Mouse (Mus musculus) intestine, embryonic 16.5 days (tissue): ENCODE measurements around the gene Tbc1d16. TPM values are rescaled to one million over a fixed set of nuclear protein-coding genes. Genes with fewer than 3 reads are reported as not detected.
A peak's percentile ranks its signal among the peaks of the same experiment; 100 is the strongest.

ENCODE experiments used
- ATAC-seq: fragments of 200-750 bp; cut with Nextera tagmentation; 2 replicates; pipeline ENCODE4 v1.8.0; 2017; ENCODE audit warnings: moderate TSS enrichment, moderate library complexity
- H3K27ac ChIP-seq: fragments of 300-500 bp; sonication (generic); 2 replicates; pipeline ENCODE4 v1.5.1; 2014; ENCODE audit warnings: mild to moderate bottlenecking, low read length
- H3K27me3 ChIP-seq: fragments of 300-500 bp; sonication (generic); replicated peaks from 2 replicates; pipeline ENCODE4 v1.6.1; 2014; ENCODE audit warnings: low read length, control low read depth, mixed read lengths; ENCODE audit not compliant: control insufficient read depth, insufficient read depth
- H3K36me3 ChIP-seq: fragments of 300-500 bp; sonication (generic); 2 replicates; pipeline ENCODE4 v1.6.1; 2014; ENCODE audit warnings: low read length, control low read depth; ENCODE audit not compliant: control insufficient read depth, insufficient read depth
- H3K4me1 ChIP-seq: fragments of 300-500 bp; sonication (generic); 2 replicates; pipeline ENCODE4 v1.6.1; 2014; ENCODE audit warnings: low read length, control low read depth, mixed read lengths; ENCODE audit not compliant: control insufficient read depth, insufficient read depth
- H3K4me2 ChIP-seq: fragments of 300-500 bp; sonication (generic); 2 replicates; pipeline ENCODE4 v1.6.1; 2014; ENCODE audit warnings: low read depth, low read length, control low read depth
- H3K4me3 ChIP-seq: fragments of 300-500 bp; sonication (generic); 2 replicates; pipeline ENCODE4 v1.5.1; 2014; ENCODE audit warnings: mild to moderate bottlenecking, low read length
- H3K9ac ChIP-seq: fragments of 300-500 bp; sonication (generic); 2 replicates; pipeline ENCODE4 v1.6.1; 2014; ENCODE audit warnings: low read depth, low read length
- H3K9me3 ChIP-seq: fragments of 300-500 bp; sonication (generic); 2 replicates; pipeline ENCODE4 v1.6.1; 2016; ENCODE audit warnings: low read length, control low read depth; ENCODE audit not compliant: control insufficient read depth
- WGBS: fragments of 180-500 bp; shearing (Covaris S2); extraction: QIAGEN DNeasy Blood & Tissue Kit; methylation state at CpG from one replicate; pipeline ENCODE4 v1.1.7; 2014; 5-methylcytosine and 5-hydroxymethylcytosine counted together
- polyA plus RNA-seq: library from polyadenylated mRNA; unstranded; fragments of >200 nt; fragmentation: Nextera tagmentation; extraction: Ambion mirVana; gene quantifications from 2 replicates; pipeline ENCODE4 v1.2.1, GENCODE M21; 2015

Gene Tbc1d16
- polyA plus RNA-seq, 1 experiment from 2014 or later, result 12.7 TPM

GRCm38 (mm10) chr11:119123522-119124319 lies 104.6 kb downstream of the Tbc1d16 start:
- Histone ChIP-seq H3K4me2 (no peak overlapping the region), H3K9me3 (no peaks in the 10 kb centered on the region), H3K36me3 (no peaks in the 10 kb centered on the region), H3K27ac (no peak overlapping the region), H3K9ac (no peak overlapping the region), H3K4me3 (no peak overlapping the region), H3K27me3 (no peaks in the 10 kb centered on the region), H3K4me1 (peaks cover 32% of the 10 kb centered on the region)
- 68% methylated on average over 5 of the region's 5 CpGs for WGBS
- ATAC-seq, result 0 out of 2 replicates have a peak, but pooled peaks have one; percentile 42

- Histone ChIP-seq H3K9ac (no peak overlapping the region), H3K4me2 (no peak overlapping the region), H3K27ac (no peak overlapping the region), H3K4me3 (no peak overlapping the region), H3K9me3 (no peaks in the 10 kb centered on the region), H3K4me1 (peaks cover 20% of the 10 kb centered on the region), H3K27me3 (no peaks in the 10 kb centered on the region), H3K36me3 (no peaks in the 10 kb centered on the region)
- WGBS, result 75% methylated on average over 5 of the region's 5 CpGs
- ATAC-seq, result no peak
Observed at GRCm38 (mm10) chr11:119122396-119122795, 105.9 kb downstream of the Tbc1d16 start.

GRCm38 (mm10) chr11:119118905-119119304 lies 109.4 kb downstream of the Tbc1d16 start:
- Histone ChIP-seq H3K4me3 (no peak overlapping the region), H3K4me2 (no peak overlapping the region), H3K4me1 (0 out of 2 replicates have a peak, but pooled peaks cover 2% of the 10 kb centered on the region), H3K27ac (no peak overlapping the region), H3K9ac (no peak overlapping the region), H3K36me3 (no peaks in the 10 kb centered on the region), H3K9me3 (no peaks in the 10 kb centered on the region), H3K27me3 (no peaks in the 10 kb centered on the region)
- WGBS, result 43% methylated on average over 7 of the region's 7 CpGs
- no peak for ATAC-seq

GRCm38 (mm10) chr11:119117945-119118344 lies 110.4 kb downstream of the Tbc1d16 start:
- WGBS, result 60% methylated on average over 7 of the region's 7 CpGs
- no peaks in the 10 kb centered on the region for H3K9me3 ChIP-seq
- no peaks in the 10 kb centered on the region for H3K36me3 ChIP-seq
- ATAC-seq, result no peak
- no peak overlapping the region for H3K4me2 ChIP-seq
- no peak overlapping the region for H3K9ac ChIP-seq
- no peak overlapping the region for H3K4me3 ChIP-seq
- H3K4me1 ChIP-seq, result no peaks in the 10 kb centered on the region
- no peaks in the 10 kb centered on the region for H3K27me3 ChIP-seq
- H3K27ac ChIP-seq, result no peak overlapping the region

- no peaks in the 10 kb centered on the region for H3K4me1 ChIP-seq
- no peak overlapping the region for H3K4me2 ChIP-seq
- H3K9ac ChIP-seq, result no peak overlapping the region
- no peaks in the 10 kb centered on the region for H3K27me3 ChIP-seq
- WGBS, result 70% methylated on average over 4 of the region's 4 CpGs
- H3K36me3 ChIP-seq, result no peaks in the 10 kb centered on the region
- H3K27ac ChIP-seq, result no peak overlapping the region
- ATAC-seq, result no peak
- no peak overlapping the region for H3K4me3 ChIP-seq
- no peaks in the 10 kb centered on the region for H3K9me3 ChIP-seq
Observed at GRCm38 (mm10) chr11:119116992-119117391, 111.3 kb downstream of the Tbc1d16 start.

GRCm38 (mm10) chr11:119112721-119113120 lies 115.6 kb downstream of the Tbc1d16 start:
- H3K9ac ChIP-seq, result no peak overlapping the region
- no peak overlapping the region for H3K4me2 ChIP-seq
- H3K27ac ChIP-seq, result no peak overlapping the region
- H3K27me3 ChIP-seq, result no peaks in the 10 kb centered on the region
- ATAC-seq, result peak; percentile 59; the same call in 1 of the 2 replicates
- H3K36me3 ChIP-seq, result no peaks in the 10 kb centered on the region
- no peak overlapping the region for H3K4me3 ChIP-seq
- no peaks in the 10 kb centered on the region for H3K9me3 ChIP-seq
- H3K4me1 ChIP-seq, result no peaks in the 10 kb centered on the region

- H3K9ac ChIP-seq, result no peak overlapping the region
Observed at GRCm38 (mm10) chr11:119111345-119111744, 117.0 kb downstream of the Tbc1d16 start.

GRCm38 (mm10) chr11:119109415-119110071 lies 118.8 kb downstream of the Tbc1d16 start:
- Histone ChIP-seq H3K9me3 (no peaks in the 10 kb centered on the region), H3K4me3 (no peak overlapping the region), H3K36me3 (no peaks in the 10 kb centered on the region), H3K4me1 (peaks cover 12% of the 10 kb centered on the region), H3K27me3 (no peaks in the 10 kb centered on the region), H3K27ac (no peak overlapping the region), H3K9ac (no peak overlapping the region), H3K4me2 (no peak overlapping the region)
- ATAC-seq, result no peak
- 65% methylated on average over 9 of the region's 9 CpGs for WGBS

More at GRCm38 (mm10) chr11:119111345-119111744, 117.0 kb downstream of the Tbc1d16 start:
- H3K27ac ChIP-seq, result no peak overlapping the region
- ATAC-seq, result 0 out of 2 replicates have a peak, but pooled peaks have one; percentile 23
- no peak overlapping the region for H3K4me2 ChIP-seq
- no peaks in the 10 kb centered on the region for H3K9me3 ChIP-seq
- WGBS, result 20% methylated on average over 7 of the region's 7 CpGs
- no peak overlapping the region for H3K4me3 ChIP-seq
- H3K36me3 ChIP-seq, result no peaks in the 10 kb centered on the region
- H3K4me1 ChIP-seq, result no peaks in the 10 kb centered on the region
- no peaks in the 10 kb centered on the region for H3K27me3 ChIP-seq

GRCm38 (mm10) chr11:119108573-119109263 lies 119.6 kb downstream of the Tbc1d16 start:
- no peaks in the 10 kb centered on the region for H3K9me3 ChIP-seq
- no peak overlapping the region for H3K27ac ChIP-seq
- H3K36me3 ChIP-seq, result no peaks in the 10 kb centered on the region
- H3K4me3 ChIP-seq, result no peak overlapping the region
- H3K9ac ChIP-seq, result no peak overlapping the region
- whole genome bisulfite sequencing, result 82% methylated on average over 10 of the region's 10 CpGs
- no peaks in the 10 kb centered on the region for H3K27me3 ChIP-seq
- ATAC-seq, result no peak
- peaks cover 12% of the 10 kb centered on the region for H3K4me1 ChIP-seq
- H3K4me2 ChIP-seq, result no peak overlapping the region
